Mouse (Mus musculus): ENCODE data around the gene Golga5. TPM values are rescaled to one million over a fixed set of nuclear protein-coding genes. Genes with fewer than 3 reads are reported as not detected.

Golga5 gene
- polyA plus RNA-seq, 1 experiment from 2014 or later: 29.0 TPM

Other genes starting within 250 kb of the Golga5 start
- gene Rin3, start 186.1 kb upstream of the Golga5 start, polyA plus RNA-seq (2015; fragmentation: Nextera tagmentation; extraction: Ambion mirVana): 10.5 TPM in 2 replicates
- gene Lgmn, start 29.3 kb upstream of the Golga5 start, polyA plus RNA-seq (2015; fragmentation: Nextera tagmentation; extraction: Ambion mirVana): 78.1 and 81.5 TPM in 2 replicates
- gene Chga, start 85.8 kb downstream of the Golga5 start, polyA plus RNA-seq (2015; fragmentation: Nextera tagmentation; extraction: Ambion mirVana): 24.8 and 29.1 TPM in 2 replicates
- gene Itpk1, start 235.8 kb downstream of the Golga5 start, polyA plus RNA-seq (2015; fragmentation: Nextera tagmentation; extraction: Ambion mirVana): 20.1 and 21.9 TPM in 2 replicates